Mouse (Mus musculus) heart, embryonic 10.5 days (tissue): ENCODE results near the gene Aspscr1. TPM values are rescaled to one million over a fixed set of nuclear protein-coding genes. Genes with fewer than 3 reads are reported as not detected.

Experiments used
- DNase-seq: peaks from one replicate; pipeline ENCODE4 v3.0.0-alpha.2; 2017; ENCODE audit warnings: low spot score
- H3K27ac ChIP-seq: fragments of 300-500 bp; sonication (generic); 2 replicates; pipeline ENCODE4 v1.5.1; 2016; ENCODE audit warnings: mild to moderate bottlenecking
- H3K27me3 ChIP-seq: fragments of 300-500 bp; sonication (generic); 2 replicates; pipeline ENCODE4 v1.6.1; 2016; ENCODE audit warnings: mild to moderate bottlenecking; ENCODE audit not compliant: poor library complexity, insufficient read depth, severe bottlenecking
- H3K36me3 ChIP-seq: fragments of 300-500 bp; sonication (generic); 2 replicates; pipeline ENCODE4 v1.6.1; 2016; ENCODE audit warnings: mild to moderate bottlenecking, moderate library complexity
- H3K4me1 ChIP-seq: fragments of 300-500 bp; sonication (generic); 2 replicates; pipeline ENCODE4 v1.6.1; 2016; ENCODE audit warnings: mild to moderate bottlenecking
- H3K4me3 ChIP-seq: fragments of 300-500 bp; sonication (generic); 2 replicates; pipeline ENCODE4 v1.5.1; 2016; ENCODE audit warnings: mild to moderate bottlenecking, moderate library complexity
- H3K9me3 ChIP-seq: fragments of 300-500 bp; sonication (generic); 2 replicates; pipeline ENCODE4 v1.6.1; 2016; ENCODE audit warnings: mild to moderate bottlenecking, moderate library complexity
- WGBS: fragments of 180-500 bp; shearing (Covaris S2); methylation state at CpG from one replicate; pipeline ENCODE4 v1.1.7; 2016; 5-methylcytosine and 5-hydroxymethylcytosine counted together
- microRNA-seq: library from miRNA; unstranded; fragments of <30 nt; microRNA quantifications from one replicate; pipeline ENCODE4, GENCODE M21; 2017
- polyA plus RNA-seq: library from polyadenylated mRNA; unstranded; fragments of >200 nt; fragmentation: Nextera tagmentation; extraction: Ambion mirVana; gene quantifications from 2 replicates; pipeline ENCODE4 v1.2.1, GENCODE M21; 2016

The Aspscr1 gene
- polyA plus RNA-seq, 1 experiment from 2014 or later, result 134 TPM

- WGBS, result 61% methylated on average over 8 of the region's 8 CpGs
- H3K27me3 ChIP-seq, result peaks cover 6% of the 10 kb centered on the region; the same call in 1 of the 2 replicates
- H3K27ac ChIP-seq, result no peak overlapping the region
- H3K9me3 ChIP-seq, result no peaks in the 10 kb centered on the region
- DNase-seq, result no peak
- H3K36me3 ChIP-seq, result no peaks in the 10 kb centered on the region
- no peak overlapping the region for H3K4me3 ChIP-seq
- no peaks in the 10 kb centered on the region for H3K4me1 ChIP-seq
Observed at GRCm38 (mm10) chr11:120749430-120749829, 76.7 kb downstream of the Aspscr1 start.

- no peaks in the 10 kb centered on the region for H3K36me3 ChIP-seq
- H3K9me3 ChIP-seq, result no peaks in the 10 kb centered on the region
- no peak overlapping the region for H3K4me3 ChIP-seq
- no peak overlapping the region for H3K27ac ChIP-seq
- DNase-seq, result no peak
- peaks cover 6% of the 10 kb centered on the region; the same call in 1 of the 2 replicates for H3K27me3 ChIP-seq
- 73% methylated on average over 4 of the region's 4 CpGs for WGBS
- no peaks in the 10 kb centered on the region for H3K4me1 ChIP-seq
Observed at GRCm38 (mm10) chr11:120751606-120752005, 78.8 kb downstream of the Aspscr1 start.

Small RNA genes within 50 kb of the gene (microRNA-seq; reads per million reads assigned to microRNA genes)
- gene Mir6936, result 1.3 reads per million

Other genes with a start within 250 kb of the Aspscr1 start
- 43.0 and 49.6 TPM in 2 replicates for gene Nploc4, start 235.3 kb upstream of the Aspscr1 start, polyA plus RNA-seq
- not detected in 2 replicates for gene Tspan10, start 230.3 kb upstream of the Aspscr1 start, polyA plus RNA-seq
- gene Pde6g, start 219.5 kb upstream of the Aspscr1 start, polyA plus RNA-seq, result 0.44 TPM in 1 of 2 replicates, not detected in the other
- gene Oxld1, start 214.9 kb upstream of the Aspscr1 start, polyA plus RNA-seq, result 16.7 and 17.6 TPM in 2 replicates
- gene Ccdc137, start 214.9 kb upstream of the Aspscr1 start, polyA plus RNA-seq, result 27.0 and 36.1 TPM in 2 replicates
- 46.0 and 52.2 TPM in 2 replicates for gene Arl16, start 205.4 kb upstream of the Aspscr1 start, polyA plus RNA-seq
- gene Mrpl12, start 188.4 kb upstream of the Aspscr1 start, polyA plus RNA-seq, result 259 and 270 TPM in 2 replicates
- 55.6 and 56.6 TPM in 2 replicates for gene Slc25a10, start 181.1 kb upstream of the Aspscr1 start, polyA plus RNA-seq
- gene Gcgr, start 142.3 kb upstream of the Aspscr1 start, polyA plus RNA-seq, result 0.26 and 2.2 TPM in 2 replicates
- gene Mcrip1, start 123.2 kb upstream of the Aspscr1 start, polyA plus RNA-seq, result 153 and 186 TPM in 2 replicates
- gene Ppp1r27, start 121.8 kb upstream of the Aspscr1 start, polyA plus RNA-seq, result not detected in 2 replicates
- gene P4hb, start 99.7 kb upstream of the Aspscr1 start, polyA plus RNA-seq, result 550 and 670 TPM in 2 replicates
- gene Arhgdia, start 91.3 kb upstream of the Aspscr1 start, polyA plus RNA-seq, result 587 and 673 TPM in 2 replicates
- 365 and 444 TPM in 2 replicates for gene Alyref, start 74.6 kb upstream of the Aspscr1 start, polyA plus RNA-seq
- 186 and 201 TPM in 2 replicates for gene Anapc11, start 74.6 kb upstream of the Aspscr1 start, polyA plus RNA-seq
- 4.8 and 7.0 TPM in 2 replicates for gene Npb, start 64.5 kb upstream of the Aspscr1 start, polyA plus RNA-seq
- gene Pcyt2, start 55.0 kb upstream of the Aspscr1 start, polyA plus RNA-seq, result 119 and 130 TPM in 2 replicates
- 25.6 and 29.5 TPM in 2 replicates for gene Sirt7, start 47.7 kb upstream of the Aspscr1 start, polyA plus RNA-seq
- 22.7 and 28.2 TPM in 2 replicates for gene Mafg, start 39.4 kb upstream of the Aspscr1 start, polyA plus RNA-seq
- 28.5 and 29.9 TPM in 2 replicates for gene Pycr1, start 29.2 kb upstream of the Aspscr1 start, polyA plus RNA-seq
- 6.7 and 9.3 TPM in 2 replicates for gene Myadml2, start 24.8 kb upstream of the Aspscr1 start, polyA plus RNA-seq
- gene Notum, start 11.8 kb upstream of the Aspscr1 start, polyA plus RNA-seq, result 1.6 and 5.8 TPM in 2 replicates
- 124 and 136 TPM in 2 replicates for gene Cenpx, start 40.8 kb downstream of the Aspscr1 start, polyA plus RNA-seq
- gene Lrrc45, start 41.0 kb downstream of the Aspscr1 start, polyA plus RNA-seq, result 31.7 and 43.6 TPM in 2 replicates
- 6.9 and 13.8 TPM in 2 replicates for gene Rac3, start 48.5 kb downstream of the Aspscr1 start, polyA plus RNA-seq
- 8.8 and 10.6 TPM in 2 replicates for gene Dcxr, start 54.3 kb downstream of the Aspscr1 start, polyA plus RNA-seq
- gene Cbr2, start 59.1 kb downstream of the Aspscr1 start, polyA plus RNA-seq, result 1.1 and 1.3 TPM in 2 replicates
- gene Hmga1b, start 89.8 kb downstream of the Aspscr1 start, polyA plus RNA-seq, result 6.4 and 7.7 TPM in 2 replicates
- gene Rfng, start 111.2 kb downstream of the Aspscr1 start, polyA plus RNA-seq, result 28.4 and 30.4 TPM in 2 replicates
- 184 and 208 TPM in 2 replicates for gene Gps1, start 111.3 kb downstream of the Aspscr1 start, polyA plus RNA-seq
- gene Dus1l, start 123.4 kb downstream of the Aspscr1 start, polyA plus RNA-seq, result 70.5 and 88.8 TPM in 2 replicates
- gene Fasn, start 151.6 kb downstream of the Aspscr1 start, polyA plus RNA-seq, result 55.2 and 74.9 TPM in 2 replicates